Mouse (Mus musculus): ENCODE data around the gene Sumf1.
A peak's percentile ranks its signal among the peaks of the same experiment; 100 is the strongest.

Gene Sumf1

GRCm38 (mm10) chr6:108184847-108185684, at the start of gene Sumf1:
Sumf1 (minus strand) TSS chr6:108185582.
- DNase-seq (ENCODE audit: low spot score in 2 of 2): peak; percentile 95 to 97

- no peak for DNase-seq (ENCODE audit: low spot score in 2 of 2)
Measured at GRCm38 (mm10) chr6:108234536-108234935, 49.2 kb upstream of the Sumf1 start.

GRCm38 (mm10) chr6:108233070-108233469, 47.7 kb upstream of the Sumf1 start:
- no peak for DNase-seq (ENCODE audit: low spot score in 2 of 2)

- DNase-seq (ENCODE audit: low spot score in 2 of 2): no peak
Measured at GRCm38 (mm10) chr6:108231892-108232710, 46.7 kb upstream of the Sumf1 start.

DNA sequence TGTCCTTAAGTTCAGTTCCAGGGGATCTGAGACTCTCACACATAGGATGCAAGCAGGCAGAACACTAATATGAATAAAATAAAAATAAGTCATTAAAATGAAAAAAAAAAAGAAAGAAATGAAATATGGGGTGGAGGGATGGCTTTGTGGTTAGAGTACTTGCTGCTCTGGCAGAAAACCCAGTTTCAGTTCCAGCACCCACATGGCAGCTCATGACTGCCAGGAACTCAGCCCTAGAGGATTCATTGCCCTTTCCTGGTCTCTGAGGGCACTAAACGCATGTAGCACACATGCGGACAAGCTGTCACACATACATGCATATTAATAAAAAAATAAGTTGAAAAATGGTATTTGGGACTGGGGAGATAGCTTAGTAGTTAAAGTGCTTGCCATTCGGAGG, 45.2 kb upstream of the Sumf1 start:
- no peak for DNase-seq (ENCODE audit: low spot score in 2 of 2)

DNA sequence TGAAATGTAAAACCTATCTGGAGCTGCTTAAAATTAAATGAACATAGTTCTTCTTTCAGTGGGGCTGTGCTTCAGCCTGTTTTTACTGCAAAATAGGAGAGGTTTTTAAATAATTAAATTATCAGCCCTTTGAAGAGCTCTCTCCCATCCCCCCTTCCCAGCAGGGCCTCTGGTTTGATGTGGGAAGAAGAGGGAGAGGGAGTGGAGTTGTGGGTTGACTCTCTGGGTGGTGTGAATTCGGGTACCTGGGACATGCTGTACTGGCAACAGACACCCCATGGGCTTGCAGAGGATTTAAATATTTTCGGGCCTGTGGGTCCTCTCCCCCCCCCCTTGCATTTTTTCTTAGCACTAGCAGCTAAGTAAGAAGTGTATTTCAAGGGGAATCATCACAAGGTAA, 43.2 kb upstream of the Sumf1 start:
- no peak for DNase-seq (ENCODE audit: low spot score in 2 of 2)

DNA sequence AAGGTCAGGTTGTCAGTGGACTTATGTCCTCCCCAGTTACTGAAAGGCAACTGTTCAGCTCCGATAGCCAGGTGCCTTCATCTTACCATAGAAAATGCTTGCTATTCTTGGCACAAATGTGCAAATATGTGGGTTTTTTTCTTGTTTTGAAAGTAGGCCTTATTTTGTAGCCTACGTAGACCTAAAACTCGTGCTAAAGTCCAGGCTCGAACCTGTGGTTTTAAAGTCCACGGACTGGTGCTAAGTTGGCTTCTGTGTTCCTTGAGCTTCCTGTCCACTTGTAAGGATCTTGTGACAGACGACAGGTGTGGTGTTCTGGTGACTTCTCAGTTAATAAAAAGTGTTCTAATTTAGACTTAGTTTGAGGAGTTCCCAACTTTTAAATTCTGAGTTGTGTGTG, 42.7 kb upstream of the Sumf1 start:
- no peak for DNase-seq (ENCODE audit: low spot score in 2 of 2)

DNA sequence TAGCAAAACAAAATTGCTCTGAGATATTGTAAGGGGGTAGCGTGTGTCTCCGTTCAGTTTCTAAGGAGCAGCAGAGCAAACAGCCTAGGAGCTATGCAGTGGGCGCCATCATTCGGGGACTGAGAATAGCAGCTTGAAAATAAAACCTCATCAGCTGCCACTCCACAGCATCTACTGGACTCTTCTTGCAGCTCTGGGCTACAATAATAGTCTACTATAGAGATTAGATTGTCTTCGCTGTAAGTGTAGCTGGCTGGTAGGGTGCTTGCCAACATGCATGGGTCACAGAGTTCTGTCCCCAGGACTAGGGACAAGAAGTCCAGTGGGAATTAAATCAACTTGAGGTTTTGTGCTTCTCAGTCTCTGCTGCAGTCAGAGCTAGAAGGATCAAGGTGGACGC, 42.1 kb upstream of the Sumf1 start:
- DNase-seq (ENCODE audit: low spot score in 2 of 2): no peak

GRCm38 (mm10) chr6:108226230-108226629, 40.8 kb upstream of the Sumf1 start:
- no peak for DNase-seq (ENCODE audit: low spot score in 2 of 2)

GRCm38 (mm10) chr6:108225027-108225426, 39.6 kb upstream of the Sumf1 start:
- no peak for DNase-seq (ENCODE audit: low spot score in 2 of 2)

GRCm38 (mm10) chr6:108224361-108224760, 39.0 kb upstream of the Sumf1 start:
- no peak for DNase-seq (ENCODE audit: low spot score in 2 of 2)

DNA sequence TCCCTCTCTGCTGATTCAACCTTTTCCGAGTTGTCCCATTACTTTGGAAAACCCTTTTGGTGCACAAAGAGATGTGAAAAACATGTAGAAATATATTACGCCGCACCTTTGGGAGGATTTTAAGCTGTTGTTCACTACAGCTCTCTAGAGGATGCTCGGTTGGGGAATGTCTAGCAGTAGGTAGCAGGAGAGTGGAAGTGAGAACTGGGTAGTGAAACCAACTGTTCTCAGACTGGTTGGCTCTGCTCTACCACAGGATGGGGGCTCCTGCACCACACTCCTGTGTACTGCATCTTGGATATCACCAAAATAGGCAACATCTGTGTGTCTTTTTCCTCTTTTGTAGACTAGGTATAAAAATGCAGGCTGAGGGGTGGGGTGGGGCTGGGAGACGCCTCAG, 37.5 kb upstream of the Sumf1 start:
- no peak for DNase-seq (ENCODE audit: low spot score in 2 of 2)

DNA sequence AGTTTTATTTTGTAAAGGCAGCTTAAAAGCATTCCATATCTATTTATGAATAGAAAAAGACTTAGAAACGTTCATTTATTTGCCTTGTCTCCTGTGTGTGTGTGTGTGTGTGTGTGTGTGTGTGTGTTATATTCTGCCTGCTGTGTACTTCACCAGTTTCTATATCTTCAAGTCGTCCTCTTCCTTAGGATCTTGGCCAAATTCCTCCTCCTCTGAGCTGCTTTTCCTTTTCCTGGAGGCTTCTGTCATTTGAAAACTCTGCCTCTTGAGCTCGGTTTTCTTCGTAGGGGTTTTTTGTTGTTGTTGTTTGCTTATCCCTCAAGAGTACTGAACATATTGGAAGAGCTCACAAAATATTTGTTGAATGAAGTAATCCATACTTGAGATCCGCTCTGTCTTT, 37.1 kb upstream of the Sumf1 start:
- DNase-seq (ENCODE audit: low spot score in 2 of 2): no peak

GRCm38 (mm10) chr6:108217987-108218386, 32.6 kb upstream of the Sumf1 start:
- DNase-seq (ENCODE audit: low spot score in 2 of 2): no peak

- no peak for DNase-seq (ENCODE audit: low spot score in 2 of 2)
Measured at GRCm38 (mm10) chr6:108216832-108217231, 31.4 kb upstream of the Sumf1 start.

- DNase-seq (ENCODE audit: low spot score in 2 of 2): no peak
Measured at GRCm38 (mm10) chr6:108216091-108216490, 30.7 kb upstream of the Sumf1 start.

- no peak for DNase-seq (ENCODE audit: low spot score in 2 of 2)
Measured at GRCm38 (mm10) chr6:108214294-108214925, 29.0 kb upstream of the Sumf1 start.

- DNase-seq (ENCODE audit: low spot score in 2 of 2): peak; percentile 42 to 59
Measured at GRCm38 (mm10) chr6:108213481-108214293, 28.3 kb upstream of the Sumf1 start.

DNA sequence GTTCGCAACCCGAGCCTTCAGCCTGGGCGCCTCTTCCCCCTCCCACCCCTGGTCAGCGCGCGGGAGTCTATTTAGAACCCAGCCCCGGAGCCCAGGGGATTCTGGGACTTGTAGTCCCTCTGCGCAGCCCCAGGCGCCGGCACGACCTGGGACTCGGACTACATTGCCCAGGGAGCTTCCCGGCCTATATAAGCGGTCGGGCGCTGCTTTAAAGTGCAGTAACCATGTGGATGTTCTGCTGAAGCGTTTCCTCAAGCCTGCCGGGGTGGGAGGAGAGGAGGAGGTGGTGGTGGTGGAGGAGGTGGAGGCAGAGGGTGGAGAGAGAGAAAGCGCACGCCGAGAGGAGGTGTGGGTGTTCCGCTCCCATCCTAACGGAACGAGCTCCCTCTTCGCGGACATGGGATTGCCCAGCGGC, 27.5 kb upstream of the Sumf1 start, which contains the start of gene Itpr1:
Gene Itpr1, plus strand, starts transcription at position 216 of the 415 bp plus-strand sequence.
- peak; percentile 99 for DNase-seq (ENCODE audit: low spot score in 2 of 2)

DNA sequence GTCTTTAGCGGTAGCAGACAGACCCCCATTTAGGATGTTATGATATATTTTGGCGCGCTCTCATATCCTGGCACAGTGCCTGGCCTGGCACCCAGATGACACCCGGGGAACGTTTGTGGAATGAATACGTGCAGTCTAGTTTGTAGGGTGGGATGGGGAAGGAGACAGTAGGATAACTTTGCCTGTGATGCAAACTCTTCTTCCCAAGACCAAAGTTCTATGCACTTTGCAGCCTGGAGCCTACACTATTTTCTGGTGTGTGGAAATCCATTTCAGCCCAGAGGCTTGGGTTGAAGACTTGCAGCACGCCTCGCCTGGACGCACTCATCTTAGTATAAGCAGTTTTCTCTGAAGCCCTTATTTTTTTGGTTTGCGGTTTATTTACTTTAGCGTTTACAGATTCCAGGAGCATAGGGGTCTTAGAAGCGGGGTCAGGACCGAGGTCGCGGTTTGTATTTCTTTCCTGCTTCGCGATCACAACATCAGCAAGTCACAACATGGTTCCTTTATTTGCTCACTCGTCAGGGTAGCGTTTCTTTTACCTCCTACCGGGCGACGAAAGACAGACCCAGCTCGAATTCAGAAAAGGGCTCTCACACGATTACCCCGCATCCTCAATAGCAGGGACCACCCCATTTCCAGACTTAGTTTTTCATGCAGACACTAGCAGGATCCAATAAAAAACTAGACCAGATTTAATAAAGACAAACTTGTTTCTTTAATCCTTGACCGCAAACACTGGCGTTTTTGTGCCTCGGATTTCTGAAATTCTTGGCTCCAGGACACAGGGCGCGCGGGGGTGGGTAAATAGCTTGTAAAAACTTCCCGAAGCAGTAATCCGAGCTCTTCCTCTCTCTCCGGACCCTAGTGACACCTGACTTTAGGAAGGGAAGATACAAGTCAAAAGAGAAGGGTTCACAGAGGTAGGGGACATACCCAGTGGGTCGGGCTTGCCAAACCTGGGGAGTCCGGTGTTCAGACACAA, 26.8 kb upstream of the Sumf1 start:
- DNase-seq (ENCODE audit: low spot score in 2 of 2): peak in 1 of 2 experiments; percentile 43

Measured in right cerebral cortex, postnatal 10 days (tissue).